Mouse (Mus musculus): ENCODE data around the gene Rdh1.
"Not testable (repeated sequence)": the region's sequence is repeated elsewhere in the genome, so short reads cannot be mapped to it uniquely, and the experiment has no call there.

DNA sequence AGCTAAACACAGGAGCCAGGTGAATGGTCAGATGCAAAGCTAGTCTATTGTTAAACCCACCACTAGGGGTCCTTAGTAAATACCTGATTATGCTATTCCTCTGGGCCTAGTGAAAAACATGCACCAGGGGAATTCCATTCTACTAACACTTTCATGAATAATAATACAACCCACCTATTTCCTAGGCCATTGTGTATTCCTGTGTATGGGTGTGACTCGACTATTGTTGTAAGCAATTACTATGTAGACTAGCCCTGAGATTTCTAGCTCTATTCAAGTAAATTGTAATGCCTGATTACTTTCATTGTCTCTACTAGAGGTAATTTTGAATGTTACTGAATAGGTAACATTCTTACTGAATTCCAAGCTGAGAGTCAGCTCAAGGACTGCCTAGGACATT, 25.9 kb downstream of the Rdh1 start:
- TF ChIP-seq CTCF, EP300 (IDR thresholded peaks at IDR 0.05): not testable (repeated sequence)

Measured in lung, postnatal 0 days (tissue).